Mouse (Mus musculus) CH12.LX (cell line): ENCODE data around the gene Atp2b2. TPM values are rescaled to one million over a fixed set of nuclear protein-coding genes. Genes with fewer than 3 reads are reported as not detected.

ENCODE experiments used
- DNase-seq: peaks from one replicate; pipeline ENCODE4 v3.0.0-alpha.2; 2013; ENCODE audit errors: extremely low read depth
- H3K27ac ChIP-seq: 2 replicates; pipeline ENCODE4 v1.5.1; 2012; ENCODE audit warnings: low read depth, mild to moderate bottlenecking, control low read depth, moderate library complexity; ENCODE audit not compliant: insufficient read depth
- H3K27me3 ChIP-seq: replicated peaks from 2 replicates; pipeline ENCODE3; 2012; ENCODE audit warnings: inconsistent platforms
- H3K36me3 ChIP-seq, 2 experiments: replicated peaks in 1 of 2; 2 replicates each; pipeline versions ENCODE3 to v1.6.1; 2012; ENCODE audit warnings: inconsistent platforms in 1 of 2, low read length in 1 of 2, mild to moderate bottlenecking in 1 of 2, mixed read lengths in 1 of 2, moderate library complexity in 1 of 2; ENCODE audit not compliant: control insufficient read depth in 1 of 2, insufficient read depth in 1 of 2
- H3K4me1 ChIP-seq, 2 experiments: 2 replicates each; pipeline ENCODE4 v1.6.1; 2012; ENCODE audit warnings: inconsistent platforms in 1 of 2, moderate library complexity in 1 of 2; ENCODE audit not compliant: insufficient read depth in 2 of 2, control insufficient read depth in 1 of 2
- H3K4me2 ChIP-seq: 2 replicates; pipeline ENCODE4 v1.6.1; 2012; ENCODE audit warnings: low read depth, mild to moderate bottlenecking, control low read depth; ENCODE audit not compliant: poor library complexity, insufficient read depth, severe bottlenecking
- H3K4me3 ChIP-seq, 3 experiments: fragments of 150-350 bp in 1 of 3; sonication (generic) in 1 of 3; replicated peaks in 1 of 3; 2 replicates each; pipeline versions ENCODE3 to v1.5.1; 2011 to 2012; ENCODE audit warnings: low read depth in 2 of 3, low read length in 2 of 3, mild to moderate bottlenecking in 2 of 3, moderate library complexity in 2 of 3, control low read depth in 1 of 3, improper control_type of control experiment in 1 of 3, inconsistent platforms in 1 of 3, mixed read lengths in 1 of 3; ENCODE audit not compliant: poor library complexity in 1 of 3
- H3K79me2 ChIP-seq: replicated peaks from 2 replicates; pipeline ENCODE4 v1.6.1; 2012; ENCODE audit warnings: mild to moderate bottlenecking, moderate library complexity; ENCODE audit not compliant: control insufficient read depth, poor library complexity, insufficient read depth, severe bottlenecking; ENCODE audit errors: extremely low read depth
- H3K9ac ChIP-seq: 2 replicates; pipeline ENCODE4 v1.6.1; 2012; ENCODE audit warnings: low read depth, mild to moderate bottlenecking, control low read depth, moderate library complexity; ENCODE audit not compliant: insufficient read depth
- H3K9me3 ChIP-seq: replicated peaks from 2 replicates; pipeline ENCODE3; 2012; ENCODE audit warnings: low read length, inconsistent platforms, mixed read lengths
- BHLHE40 ChIP-seq: IDR thresholded peaks from 2 replicates; pipeline ENCODE4 v1.6.1; 2011; ENCODE audit warnings: mild to moderate bottlenecking, low read depth, low read length, improper control_type of control experiment
- E2F4 ChIP-seq: IDR thresholded peaks from 2 replicates; pipeline ENCODE4 v1.6.1; 2011; ENCODE audit warnings: low read depth, low read length, improper control_type of control experiment; ENCODE audit not compliant: insufficient replicate concordance
- ELF1 ChIP-seq: IDR thresholded peaks from 2 replicates; pipeline ENCODE4 v1.6.1; 2014; ENCODE audit warnings: low read depth, mild to moderate bottlenecking, inconsistent platforms, low read length, improper control_type of control experiment
- EP300 ChIP-seq: IDR thresholded peaks from 2 replicates; pipeline ENCODE4 v1.6.1; 2011; ENCODE audit warnings: low read length, improper control_type of control experiment
- ETS1 ChIP-seq: conservative IDR thresholded peaks from 2 replicates; pipeline ENCODE4 v1.6.1; 2012; ENCODE audit warnings: low read depth, mild to moderate bottlenecking, inconsistent platforms, low read length, improper control_type of control experiment, moderate library complexity
- HCFC1 ChIP-seq: IDR thresholded peaks from 2 replicates; pipeline ENCODE4 v1.6.1; 2012; ENCODE audit warnings: low read depth, mild to moderate bottlenecking, inconsistent platforms, low read length, improper control_type of control experiment
- MAFK ChIP-seq: IDR thresholded peaks from 2 replicates; pipeline ENCODE4 v1.6.1; 2011; ENCODE audit warnings: low read length, improper control_type of control experiment; ENCODE audit not compliant: insufficient replicate concordance
- MAX ChIP-seq: IDR thresholded peaks from 2 replicates; pipeline ENCODE4 v1.6.1; 2011; ENCODE audit warnings: low read length, improper control_type of control experiment
- MEF2A ChIP-seq: IDR thresholded peaks from 2 replicates; pipeline ENCODE4 v1.6.1; 2014; ENCODE audit warnings: low read depth, mild to moderate bottlenecking, inconsistent platforms, low read length, improper control_type of control experiment, borderline replicate concordance
- MXI1 ChIP-seq: IDR thresholded peaks from 2 replicates; pipeline ENCODE4 v1.6.1; 2011; ENCODE audit warnings: mild to moderate bottlenecking, low read depth, low read length, improper control_type of control experiment
- NRF1 ChIP-seq: IDR thresholded peaks from 2 replicates; pipeline ENCODE4 v1.6.1; 2014; ENCODE audit warnings: low read depth, mild to moderate bottlenecking, inconsistent platforms, low read length, improper control_type of control experiment, moderate library complexity
- POLR2A ChIP-seq: IDR thresholded peaks from 2 replicates; pipeline ENCODE4 v1.6.1; 2011; ENCODE audit warnings: low read depth, mild to moderate bottlenecking, improper control_type of control experiment, low read length
- POLR2AphosphoS2 ChIP-seq: IDR thresholded peaks from 2 replicates; pipeline ENCODE4 v1.6.1; 2011; ENCODE audit warnings: low read depth, low read length, improper control_type of control experiment
- RAD21 ChIP-seq: IDR thresholded peaks from 2 replicates; pipeline ENCODE4 v1.6.1; 2011; ENCODE audit warnings: low read depth, mild to moderate bottlenecking, low read length, improper control_type of control experiment, moderate library complexity
- RCOR1 ChIP-seq: conservative IDR thresholded peaks from 2 replicates; pipeline ENCODE4 v1.6.1; 2012; ENCODE audit warnings: low read depth, mild to moderate bottlenecking, inconsistent platforms, low read length, improper control_type of control experiment
- SIN3A ChIP-seq: IDR thresholded peaks from 2 replicates; pipeline ENCODE4 v1.6.1; 2012; ENCODE audit warnings: low read length, improper control_type of control experiment, inconsistent platforms
- SMC3 ChIP-seq: IDR thresholded peaks from 2 replicates; pipeline ENCODE4 v1.6.1; 2011; ENCODE audit warnings: low read depth, low read length, improper control_type of control experiment
- TBP ChIP-seq: conservative IDR thresholded peaks from 2 replicates; pipeline ENCODE4 v1.6.1; 2011; ENCODE audit warnings: low read depth, low read length, improper control_type of control experiment
- UBTF ChIP-seq: IDR thresholded peaks from 2 replicates; pipeline ENCODE4 v1.6.1; 2012; ENCODE audit warnings: low read depth, mild to moderate bottlenecking, inconsistent platforms, low read length, improper control_type of control experiment, moderate library complexity
- USF2 ChIP-seq: conservative IDR thresholded peaks from 2 replicates; pipeline ENCODE4 v1.6.1; 2011; ENCODE audit warnings: low read depth, low read length, improper control_type of control experiment
- ZC3H11A ChIP-seq: IDR thresholded peaks from 2 replicates; pipeline ENCODE4 v1.6.1; 2012; ENCODE audit warnings: low read depth, mild to moderate bottlenecking, inconsistent platforms, low read length, improper control_type of control experiment
- dilution Hi-C: fragments of 300-500 bp; cut with MboI; formaldehyde crosslinking; loops from 2 replicates; pipeline ENCODE4 v1.14.3; 2020; ENCODE audit warnings: low sequenced_read_pairs; ENCODE audit not compliant: extremely low pct_unique_long_range_greater_than_20kb, extremely low pct_ligation_motif_present
- in situ Hi-C: fragments of 300-500 bp; cut with MboI; formaldehyde crosslinking; loops from 3 replicates; pipeline ENCODE4 v1.14.3; 2019; ENCODE audit warnings: low sequenced_read_pairs, low pct_ligation_motif_present, low pct_unique_long_range_greater_than_20kb, mixed read lengths
- polyA plus RNA-seq: library from polyadenylated mRNA; unstranded; fragments of >175 nt; gene quantifications from 2 replicates; pipeline ENCODE4 v1.2.1, GENCODE M21; 2012; ENCODE audit warnings: low read depth; ENCODE audit not compliant: insufficient read length
- total RNA-seq, 2 experiments: library from RNA; depleted of rRNA; stranded (reverse); fragments of 300-350 nt in 1 of 2; fragments of >200 nt in 1 of 2; gene quantifications; 2 replicates each; pipeline ENCODE4 v1.2.3; 2012 to 2014

Atp2b2 gene
- total and polyA plus RNA-seq, 3 experiments = not detected

GRCm38 (mm10) chr6:113737318-113738046, 304.9 kb downstream of the Atp2b2 start:
- H3K79me2 ChIP-seq = peaks cover 34% of the 10 kb centered on the region
- in situ Hi-C loops = no loop called here

DNA sequence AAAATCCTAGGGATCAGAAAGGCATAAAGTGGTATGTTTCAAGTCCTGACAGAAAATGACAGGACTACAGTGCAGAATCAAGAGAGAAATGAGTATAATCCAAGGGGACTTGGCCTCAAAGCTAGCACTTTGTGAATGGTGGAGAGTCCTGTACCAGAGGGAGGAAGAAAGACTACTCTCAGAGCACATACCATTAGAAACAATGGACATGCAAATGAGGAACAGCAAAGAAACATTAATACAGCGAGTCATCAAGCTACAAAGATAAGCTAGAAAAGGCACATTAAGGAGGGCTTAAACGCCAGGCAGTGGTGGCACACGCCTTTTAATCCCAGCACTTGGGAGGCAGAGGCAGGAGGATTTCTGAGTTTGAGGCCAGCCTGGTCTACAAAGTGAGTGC, 311.1 kb downstream of the Atp2b2 start:
- H3K27me3 ChIP-seq = no peaks in the 10 kb centered on the region
- no peak overlapping the region for H3K4me2 ChIP-seq
- no peak for DNase-seq
- H3K27ac ChIP-seq = no peak overlapping the region
- no peak overlapping the region for H3K4me3 ChIP-seq
- TF ChIP-seq POLR2AphosphoS2 (0 out of 2 replicates have a peak, but pooled peaks have one; percentile 38), MAFK (no peak), RAD21 (no peak), ETS1 (no peak), ELF1 (no peak)
- no peaks in the 10 kb centered on the region for H3K4me1 ChIP-seq
- H3K9ac ChIP-seq = no peak overlapping the region
- dilution Hi-C loops (no loop called here), in situ Hi-C loops (no loop called here)
- peaks cover 85 to 100% of the 10 kb centered on the region in 2 experiments for H3K36me3 ChIP-seq
- H3K9me3 ChIP-seq = no peaks in the 10 kb centered on the region
- H3K79me2 ChIP-seq = no peaks in the 10 kb centered on the region

More at GRCm38 (mm10) chr6:113737318-113738046, 304.9 kb downstream of the Atp2b2 start:
- dilution Hi-C loops = no loop called here
- H3K4me1 ChIP-seq = peaks cover 0 to 15% of the 10 kb centered on the region in 2 experiments; a peak in 2 of 4 replicates
- no peak overlapping the region for H3K4me3 ChIP-seq
- H3K27ac ChIP-seq = no peak overlapping the region
- H3K9ac ChIP-seq = no peak overlapping the region
- peaks cover 47 to 62% of the 10 kb centered on the region in 2 experiments for H3K36me3 ChIP-seq
- no peaks in the 10 kb centered on the region for H3K9me3 ChIP-seq
- no peak for DNase-seq
- no peak for TF ChIP-seq MAX
- no peak for TF ChIP-seq MXI1
- no peak for TF ChIP-seq E2F4
- TF ChIP-seq TBP = no peak
- no peak for TF ChIP-seq BHLHE40
- no peak for TF ChIP-seq SMC3
- no peak for TF ChIP-seq EP300
- no peak for TF ChIP-seq POLR2AphosphoS2
- no peak for TF ChIP-seq RCOR1
- no peak for TF ChIP-seq UBTF
- TF ChIP-seq HCFC1 = no peak
- TF ChIP-seq MEF2A = no peak
- TF ChIP-seq NRF1 = no peak
- no peak for TF ChIP-seq SIN3A
- no peak for TF ChIP-seq USF2
- TF ChIP-seq POLR2A = no peak
- no peak for TF ChIP-seq MAFK
- TF ChIP-seq ZC3H11A = no peak
- no peak overlapping the region for H3K4me2 ChIP-seq
- H3K27me3 ChIP-seq = peaks cover 11% of the 10 kb centered on the region
